ENCODE assay signal across 19 mouse cellular contexts in genomic region chr6:33913072-33913471, GRCm38 (mm10).
DNase-seq lines count a peak whose midpoint lies in the region; ATAC-seq and TF ChIP-seq lines count a peak whose summit lies in the region.
"Had no signal": no experiment of that assay in that cellular context is flagged by ENCODE, and none has a peak within 500 bp of the region (broad histone marks: within the 10 kb centered on the region; RNA-seq: fewer than 3 reads in every experiment).

No protein-coding gene starts in this region.

- H3K4me1 ChIP-seq in forebrain, embryonic 14.5 days (ENCODE audit: control insufficient read depth, insufficient read depth, low read length): peaks cover 7% of the 10 kb centered on the region; the same call in 1 of the 2 replicates
- peaks cover 16% of the 10 kb centered on the region for H3K4me1 ChIP-seq in forebrain, embryonic 10.5 days
- peaks cover 12% of the 10 kb centered on the region for H3K4me1 ChIP-seq in heart, embryonic 15.5 days (replicated peaks)
- H3K4me1 ChIP-seq in heart, embryonic 11.5 days (ENCODE audit: control insufficient read depth, insufficient read depth, low read length): 0 out of 2 replicates have a peak, but pooled peaks cover 6% of the 10 kb centered on the region
- H3K4me1 ChIP-seq: limb, embryonic 10.5 days; liver, embryonic 15.5 days; lung, embryonic 15.5 days had no signal

- H3K4me3 ChIP-seq in forebrain, embryonic 14.5 days (ENCODE audit: low read depth, low read length): no peak overlapping the region
- H3K4me3 ChIP-seq in forebrain, embryonic 10.5 days: no peak overlapping the region
- H3K4me3 ChIP-seq in heart, embryonic 15.5 days: no peak overlapping the region
- H3K4me3 ChIP-seq in heart, embryonic 11.5 days (ENCODE audit: low read depth, low read length): no peak overlapping the region
- H3K4me3 ChIP-seq in layer of hippocampus, adult 2 months: no peak overlapping the region
- H3K4me3 ChIP-seq: limb, embryonic 10.5 days; liver, embryonic 15.5 days; lung, embryonic 15.5 days; megakaryocyte, embryonic 14.5 days had no signal

- no peaks in the 10 kb centered on the region for H3K9me3 ChIP-seq in forebrain, embryonic 14.5 days (replicated peaks; ENCODE audit: control insufficient read depth, low read length)
- H3K9me3 ChIP-seq in forebrain, embryonic 10.5 days: 0 out of 2 replicates have a peak, but pooled peaks cover 6% of the 10 kb centered on the region
- H3K9me3 ChIP-seq in heart, embryonic 15.5 days (replicated peaks): no peaks in the 10 kb centered on the region
- H3K9me3 ChIP-seq in heart, embryonic 11.5 days (replicated peaks; ENCODE audit: control insufficient read depth, low read length): no peaks in the 10 kb centered on the region
- H3K9me3 ChIP-seq: limb, embryonic 10.5 days; liver, embryonic 15.5 days; lung, embryonic 15.5 days had no signal

- no peak for TF ChIP-seq POLR2A in brain, embryonic 14.5 days (IDR thresholded peaks at IDR 0.05; ENCODE audit: borderline replicate concordance, extremely low read depth, insufficient read depth, insufficient read length, poor library complexity, severe bottlenecking)

- no peaks in the 10 kb centered on the region for H3K36me3 ChIP-seq in forebrain, embryonic 14.5 days (ENCODE audit: control insufficient read depth, insufficient read depth, low read length)
- no peaks in the 10 kb centered on the region for H3K36me3 ChIP-seq in forebrain, embryonic 10.5 days (replicated peaks)
- no peaks in the 10 kb centered on the region for H3K36me3 ChIP-seq in heart, embryonic 15.5 days
- no peaks in the 10 kb centered on the region for H3K36me3 ChIP-seq in heart, embryonic 11.5 days (ENCODE audit: control insufficient read depth, insufficient read depth, low read length)
- H3K36me3 ChIP-seq: limb, embryonic 10.5 days; liver, embryonic 15.5 days; lung, embryonic 15.5 days had no signal

- H3K4me2 ChIP-seq in forebrain, embryonic 14.5 days (ENCODE audit: low read length): no peak overlapping the region
- no peak overlapping the region for H3K4me2 ChIP-seq in heart, embryonic 15.5 days
- H3K4me2 ChIP-seq in heart, embryonic 11.5 days: no peak overlapping the region
- H3K4me2 ChIP-seq: liver, embryonic 15.5 days; lung, embryonic 15.5 days had no signal

- no peaks in the 10 kb centered on the region for H3K27me3 ChIP-seq in forebrain, embryonic 14.5 days (replicated peaks; ENCODE audit: control insufficient read depth, insufficient read depth, low read length)
- H3K27me3 ChIP-seq in forebrain, embryonic 10.5 days (ENCODE audit: poor library complexity, severe bottlenecking): no peaks in the 10 kb centered on the region
- no peaks in the 10 kb centered on the region for H3K27me3 ChIP-seq in heart, embryonic 15.5 days
- H3K27me3 ChIP-seq in heart, embryonic 11.5 days (ENCODE audit: control insufficient read depth, insufficient read depth, low read length): no peaks in the 10 kb centered on the region
- H3K27me3 ChIP-seq: liver, embryonic 15.5 days; lung, embryonic 15.5 days; megakaryocyte, embryonic 14.5 days had no signal

- WGBS in forebrain, embryonic 14.5 days: 40% methylated on average over 5 of the region's 5 CpGs
- 68% methylated on average over 5 of the region's 5 CpGs for WGBS in forebrain, embryonic 10.5 days
- 50% methylated on average over 5 of the region's 5 CpGs for WGBS in heart, embryonic 15.5 days
- 67% methylated on average over 5 of the region's 5 CpGs for WGBS in heart, embryonic 11.5 days (ENCODE audit: insufficient replicate concordance)

- ATAC-seq in forebrain, embryonic 14.5 days: 0 out of 2 replicates have a peak, but pooled peaks have one; percentile 46
- ATAC-seq in heart, embryonic 15.5 days (replicated peaks; ENCODE audit: insufficient number of reproducible peaks, insufficient read depth, low FRiP score, low read depth): no peak
- no peak for ATAC-seq in heart, embryonic 11.5 days (replicated peaks; ENCODE audit: insufficient number of reproducible peaks, low FRiP score, low TSS enrichment)

- DNase-seq in forebrain, embryonic 14.5 days (ENCODE audit: low spot score): peak; percentile 72
- no peak for DNase-seq in forebrain, embryonic 10.5 days (ENCODE audit: extremely low spot score, low spot score)
- DNase-seq in layer of hippocampus, adult 2 months (ENCODE audit: low spot score in 2 of 2): no peak
- no peak for DNase-seq in layer of hippocampus, adult 9-10 months (ENCODE audit: low spot score)
- peak; percentile 81 for DNase-seq in brain, embryonic 14.5 days (ENCODE audit: low read depth)
- no peak for DNase-seq in left cerebral cortex, postnatal 14 days (ENCODE audit: low spot score in 2 of 2)
- DNase-seq: adrenal gland, postnatal 14 days; cerebellum, adult 9-10 months; kidney, adult 2 months; liver; lung, postnatal 36 days; right cerebral cortex, postnatal 25 days had no signal

- intact Hi-C loops in left cerebral cortex, postnatal 14 days (cut with DNase I): no loop called here

- peak overlapping the region; percentile 48; the same call in 1 of the 2 replicates for H3K27ac ChIP-seq in forebrain, embryonic 14.5 days (ENCODE audit: low read depth, low read length)
- H3K27ac ChIP-seq in forebrain, embryonic 10.5 days: no peak overlapping the region
- H3K27ac ChIP-seq in heart, embryonic 15.5 days: peak overlapping the region; percentile 80
- no peak overlapping the region for H3K27ac ChIP-seq in heart, embryonic 11.5 days (ENCODE audit: low read depth, low read length)
- peak overlapping the region; percentile 49 for H3K27ac ChIP-seq in layer of hippocampus, adult 2 months
- H3K27ac ChIP-seq: kidney, postnatal 0 days; limb, embryonic 10.5 days; liver, embryonic 15.5 days; lung, embryonic 15.5 days had no signal

- TF ChIP-seq CTCF in layer of hippocampus, adult 2 months (conservative IDR thresholded peaks at IDR 0.05): no peak
- TF ChIP-seq CTCF in brain, embryonic 14.5 days (IDR thresholded peaks at IDR 0.05; ENCODE audit: borderline replicate concordance, extremely low read depth, insufficient read depth, insufficient read length): no peak

- no peak overlapping the region for H3K9ac ChIP-seq in forebrain, embryonic 14.5 days (ENCODE audit: low read length)
- no peak overlapping the region for H3K9ac ChIP-seq in heart, embryonic 15.5 days
- no peak overlapping the region for H3K9ac ChIP-seq in heart, embryonic 11.5 days (ENCODE audit: low read depth, low read length)
- H3K9ac ChIP-seq: liver, embryonic 15.5 days; lung, embryonic 15.5 days had no signal

Comparison
In these comparisons a context has a peak if more than half of its experiments do, and no peak if none do; other contexts are left out.
1. DNase-seq: peak in forebrain, embryonic 14.5 days (single experiment) and brain, embryonic 14.5 days (single experiment); none in forebrain, embryonic 10.5 days (single experiment), layer of hippocampus, adult 2 months (0 of 2), layer of hippocampus, adult 9-10 months (single experiment) and left cerebral cortex, postnatal 14 days (0 of 2).
2. H3K27ac ChIP-seq: peak in forebrain, embryonic 14.5 days (single experiment), heart, embryonic 15.5 days (single experiment) and layer of hippocampus, adult 2 months (single experiment); none in forebrain, embryonic 10.5 days (single experiment) and heart, embryonic 11.5 days (single experiment).